ENCODE assay signal across 7 mouse cellular contexts in the genomic region with DNA sequence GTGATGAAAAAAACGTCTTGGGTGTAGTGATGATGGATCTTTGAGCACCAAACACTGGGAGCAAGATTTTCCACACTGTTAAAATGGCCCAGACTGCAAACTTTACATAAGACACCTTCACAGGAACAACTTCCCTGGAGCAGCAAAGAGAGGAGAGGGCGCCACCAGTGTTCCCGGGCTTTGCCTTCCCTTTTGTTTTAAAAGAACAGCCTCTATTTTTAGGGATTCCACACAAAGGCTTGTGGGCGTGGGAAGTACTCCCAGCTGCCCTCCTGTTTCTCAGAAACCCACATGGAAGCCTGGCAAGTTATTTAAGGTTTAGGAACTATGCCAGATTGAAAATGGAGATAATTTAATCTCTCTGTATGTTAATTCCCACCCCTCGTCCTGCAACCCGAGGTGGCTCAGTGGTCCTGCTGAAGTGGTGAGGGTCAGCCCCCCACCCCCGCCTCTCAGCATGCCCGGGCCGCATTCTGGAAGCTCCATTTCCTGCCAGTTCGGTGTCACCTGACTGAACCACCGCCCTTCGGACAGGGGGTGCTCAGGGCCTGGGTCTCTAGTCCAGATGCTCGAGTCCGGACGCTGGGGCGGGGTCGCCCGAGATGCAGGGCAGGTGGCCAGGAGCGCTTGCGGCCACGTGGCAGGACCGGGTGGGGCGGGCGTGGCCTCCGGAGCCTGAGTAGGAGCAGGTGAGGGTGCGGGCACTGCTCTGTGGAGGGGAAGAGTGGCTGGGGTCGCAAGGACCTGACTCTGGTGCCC. TPM values are rescaled to one million over a fixed set of nuclear protein-coding genes. Genes with fewer than 3 reads are reported as not detected.
DNase-seq lines count a peak whose midpoint lies in the region; ATAC-seq lines count a peak whose summit lies in the region.

Gene Slc12a8 (plus strand): TSS at position 522 of the 759 bp plus-strand sequence.

- H3K27me3 ChIP-seq in intestine, embryonic 14.5 days (replicated peaks; ENCODE audit: control insufficient read depth, insufficient read depth, low read length), result no peaks in the 10 kb centered on the region
- no peaks in the 10 kb centered on the region for H3K27me3 ChIP-seq in neural tube, embryonic 11.5 days (ENCODE audit: control insufficient read depth, insufficient read depth, low read length)

- 5% methylated on average over 27 of the region's 27 CpGs for WGBS in intestine, embryonic 14.5 days
- 4% methylated on average over 26 of the region's 27 CpGs for WGBS in neural tube, embryonic 11.5 days

- DNase-seq in MN1 (ENCODE audit: low spot score), result peak; percentile 15
- DNase-seq in cerebellum, adult 18-20 months, result peak; percentile 37 to 49
- peak; percentile 69 for DNase-seq in intestine, embryonic 14.5 days (ENCODE audit: low spot score)
- DNase-seq in left cerebral cortex, postnatal 4 days, result peak; percentile 26
- DNase-seq in neural tube, embryonic 11.5 days (ENCODE audit: low spot score), result no peak

- peak; percentile 67 for ATAC-seq in frontal cortex, adult (ENCODE audit: low TSS enrichment)
- 0 out of 2 replicates have a peak, but pooled peaks have one; percentile 51 for ATAC-seq in intestine, embryonic 14.5 days (replicated peaks; ENCODE audit: low FRiP score, low TSS enrichment, low read depth)
- 0 out of 2 replicates have a peak, but pooled peaks have one; percentile 27 for ATAC-seq in neural tube, embryonic 11.5 days (ENCODE audit: insufficient read depth, low FRiP score, low TSS enrichment)
- no peak for ATAC-seq in megakaryocyte progenitor cell, adult 5-6 weeks (replicated peaks; ENCODE audit: poor library complexity)

- H3K4me1 ChIP-seq in intestine, embryonic 14.5 days (replicated peaks; ENCODE audit: control insufficient read depth, insufficient read depth, low read length), result peaks cover 16% of the 10 kb centered on the region; the same call in 1 of the 2 replicates
- 0 out of 2 replicates have a peak, but pooled peaks cover 12% of the 10 kb centered on the region for H3K4me1 ChIP-seq in neural tube, embryonic 11.5 days (ENCODE audit: control insufficient read depth, insufficient read depth, low read length)

- intact Hi-C loops in left cerebral cortex, postnatal 4 days (cut with DNase I), result no loop called here

- peak within 1 kb of the TSS; percentile 12; the same call in 1 of the 2 replicates for H3K4me3 ChIP-seq in intestine, embryonic 14.5 days (ENCODE audit: low read depth, low read length)
- peak within 1 kb of the TSS; percentile 20 for H3K4me3 ChIP-seq in neural tube, embryonic 11.5 days (ENCODE audit: low read depth, low read length)

- H3K27ac ChIP-seq in intestine, embryonic 14.5 days (ENCODE audit: low read depth), result no peak within 1 kb of the TSS
- no peak within 1 kb of the TSS for H3K27ac ChIP-seq in neural tube, embryonic 11.5 days (ENCODE audit: low read depth, low read length)

- H3K9me3 ChIP-seq in intestine, embryonic 14.5 days (ENCODE audit: control insufficient read depth, low read length), result no peaks in the 10 kb centered on the region
- no peaks in the 10 kb centered on the region for H3K9me3 ChIP-seq in neural tube, embryonic 11.5 days (ENCODE audit: control insufficient read depth, low read length)

- H3K9ac ChIP-seq in intestine, embryonic 14.5 days (ENCODE audit: low read length), result 0 out of 2 replicates have a peak within 1 kb of the TSS, but pooled peaks have one; percentile 3
- H3K9ac ChIP-seq in neural tube, embryonic 11.5 days (ENCODE audit: low read length), result peak within 1 kb of the TSS; percentile 47

- peak within 1 kb of the TSS; percentile 43 for H3K4me2 ChIP-seq in intestine, embryonic 14.5 days (ENCODE audit: low read length)
- peak within 1 kb of the TSS; percentile 42 for H3K4me2 ChIP-seq in neural tube, embryonic 11.5 days (ENCODE audit: low read depth)

- no peaks in the 10 kb centered on the region for H3K36me3 ChIP-seq in intestine, embryonic 14.5 days (ENCODE audit: control insufficient read depth, insufficient read depth, low read length)
- no peaks in the 10 kb centered on the region for H3K36me3 ChIP-seq in neural tube, embryonic 11.5 days (ENCODE audit: control insufficient read depth, insufficient read depth, low read length)

RNA-seq across cellular contexts. Expression of gene Slc12a8, which starts in this region (rescaled TPM):
- polyA plus RNA-seq in intestine, embryonic 14.5 days (2014; fragmentation: Nextera tagmentation; extraction: Ambion mirVana), result 1.8 and 5.0 TPM in 2 replicates
- 1 to 10 TPM; 1.3 to 1.5 TPM for total RNA-seq in left cerebral cortex, postnatal 4 days (2021)
- polyA plus RNA-seq in neural tube, embryonic 11.5 days (2014; fragmentation: Nextera tagmentation; extraction: Ambion mirVana), result 0.78 and 1.1 TPM in 2 replicates
- total RNA-seq in megakaryocyte progenitor cell, adult 5-6 weeks (2015), result not detected in 2 replicates
- total RNA-seq in megakaryocyte progenitor cell, adult 5-6 weeks (2017), result not detected in 2 replicates
